Mouse (Mus musculus): ENCODE measurements around the gene Brwd1.

Brwd1 gene

GRCm38 (mm10) chr16:96082301-96083178 lies at the start of gene Brwd1:
TSS of gene Brwd1 (minus strand) at chr16:96082526.
- CTCF ChIA-PET = interaction anchor here (0.6 kb wide), 1 partner anchor 338 kb away, joined by 5 read pairs; no protein-coding TSS in a partner anchor

GRCm38 (mm10) chr16:96128466-96128865 lies 46.1 kb upstream of the Brwd1 start:
- CTCF ChIA-PET = no interaction called here

- CTCF ChIA-PET = interaction anchor here (0.5 to 0.7 kb wide), 3 partner anchors 8 to 97 kb away, joined by 3 to 7 read pairs (median 4); no protein-coding TSS in a partner anchor
Observed at GRCm38 (mm10) chr16:96127657-96128344, 45.5 kb upstream of the Brwd1 start, which contains the start of gene Hmgn1. TSS of gene Hmgn1 (minus strand) at chr16:96127729.

GRCm38 (mm10) chr16:96127288-96127656 lies 44.9 kb upstream of the Brwd1 start:
- CTCF ChIA-PET = interaction anchor here (0.7 kb wide), 1 partner anchor 96 kb away, joined by 7 read pairs; no protein-coding TSS in a partner anchor

GRCm38 (mm10) chr16:96126684-96127171 lies 44.4 kb upstream of the Brwd1 start:
- CTCF ChIA-PET = interaction anchor here (1.0 kb wide), 1 partner anchor 10 kb away, joined by 3 read pairs; no protein-coding TSS in a partner anchor

- CTCF ChIA-PET = interaction anchor here (0.7 kb wide), 1 partner anchor 30 kb away, joined by 3 read pairs; no protein-coding TSS in a partner anchor
Observed at GRCm38 (mm10) chr16:96120022-96120623, 37.8 kb upstream of the Brwd1 start.

- CTCF ChIA-PET = interaction anchor here (0.6 to 0.7 kb wide), 2 partner anchors 30 to 360 kb away, joined by 3 read pairs; no protein-coding TSS in a partner anchor
Observed at GRCm38 (mm10) chr16:96114729-96115128, 32.4 kb upstream of the Brwd1 start.

- CTCF ChIA-PET = interaction anchor here (0.6 to 1.4 kb wide), 3 partner anchors 11 to 40 kb away, joined by 3 to 6 read pairs (median 5); no protein-coding TSS in a partner anchor
Observed at GRCm38 (mm10) chr16:96112769-96113168, 30.4 kb upstream of the Brwd1 start.

GRCm38 (mm10) chr16:96110655-96111345 lies 28.5 kb upstream of the Brwd1 start:
- CTCF ChIA-PET = interaction anchor here (1.2 kb wide), 1 partner anchor 13 kb away, joined by 10 read pairs; no protein-coding TSS in a partner anchor

- CTCF ChIA-PET = interaction anchor here (1.3 kb wide), 1 partner anchor 23 kb away, joined by 5 read pairs; no protein-coding TSS in a partner anchor
Observed at GRCm38 (mm10) chr16:96109673-96110072, 27.3 kb upstream of the Brwd1 start.

GRCm38 (mm10) chr16:96103036-96103435 lies 20.7 kb upstream of the Brwd1 start:
- CTCF ChIA-PET = no interaction called here

- CTCF ChIA-PET = interaction anchor here (0.7 to 0.8 kb wide), 2 partner anchors 11 to 13 kb away, joined by 4 to 10 read pairs; no protein-coding TSS in a partner anchor
Observed at GRCm38 (mm10) chr16:96097811-96098210, 15.5 kb upstream of the Brwd1 start.

- CTCF ChIA-PET = no interaction called here
Observed at GRCm38 (mm10) chr16:96095966-96096365, 13.6 kb upstream of the Brwd1 start.

- CTCF ChIA-PET = no interaction called here
Observed at GRCm38 (mm10) chr16:96091515-96092504, 9.5 kb upstream of the Brwd1 start.

GRCm38 (mm10) chr16:96088120-96088519 lies 5.8 kb upstream of the Brwd1 start:
- CTCF ChIA-PET = interaction anchor here (0.9 kb wide), 1 partner anchor 11 kb away, joined by 3 read pairs; no protein-coding TSS in a partner anchor

- CTCF ChIA-PET = interaction anchor here (0.7 to 1.9 kb wide), 2 partner anchors 10 to 22 kb away, joined by 4 to 5 read pairs; no protein-coding TSS in a partner anchor
Observed at GRCm38 (mm10) chr16:96087436-96087835, 5.1 kb upstream of the Brwd1 start.

- CTCF ChIA-PET = interaction anchor here (0.7 to 1.9 kb wide), 2 partner anchors 11 to 23 kb away, joined by 4 to 5 read pairs; no protein-coding TSS in a partner anchor
Observed at GRCm38 (mm10) chr16:96087001-96087400, 4.7 kb upstream of the Brwd1 start.

- CTCF ChIA-PET = interaction anchor here (0.5 to 1.9 kb wide), 3 partner anchors 24 to 56 kb away, joined by 5 to 8 read pairs (median 5); no protein-coding TSS in a partner anchor
Observed at GRCm38 (mm10) chr16:96085597-96085996, 3.3 kb upstream of the Brwd1 start.

GRCm38 (mm10) chr16:96083179-96083646 lies 887 bp upstream of the Brwd1 start:
- CTCF ChIA-PET = no interaction called here

All from spleen, embryonic (tissue).